Mouse (Mus musculus): ENCODE measurements at regions not wholly inside any gene's neighbourhood (a gene's known extent, or its start where the extent isn't known, plus 50 kb on each side); places are given as distances from the start of the nearest gene placed in this dataset.

DNA sequence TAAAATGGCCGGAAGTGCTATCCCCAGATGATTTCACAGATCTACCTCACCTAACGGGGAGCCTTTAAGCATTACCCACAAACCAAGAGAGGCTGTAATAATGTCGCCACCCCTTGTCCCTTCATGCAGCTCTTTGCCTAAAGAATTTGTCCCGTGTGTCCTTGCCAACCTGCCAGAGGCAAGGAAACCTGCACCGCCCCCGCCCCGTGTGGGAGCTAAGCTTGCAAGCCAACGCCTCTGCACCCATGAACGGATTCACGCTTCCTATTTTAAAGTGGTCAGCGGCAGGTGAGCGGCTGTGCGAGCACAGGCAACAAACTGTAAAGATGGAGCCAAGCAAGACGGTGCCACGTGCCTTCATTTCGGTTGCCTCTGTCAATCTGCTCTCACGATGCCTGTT is 63.1 kb downstream of the Gm11011 start:
- Histone ChIP-seq H3K4me2 (ENCODE audit: low read length) (no peak overlapping the region), H3K27me3 (replicated peaks; ENCODE audit: control insufficient read depth, insufficient read depth, low read length) (no peaks in the 10 kb centered on the region), H3K27ac (ENCODE audit: low read depth, low read length) (no peak overlapping the region), H3K4me1 (ENCODE audit: control insufficient read depth, insufficient read depth, low read length) (no peaks in the 10 kb centered on the region), H3K36me3 (ENCODE audit: control insufficient read depth, insufficient read depth, low read length) (no peaks in the 10 kb centered on the region), H3K4me3 (ENCODE audit: low read depth, low read length) (no peak overlapping the region), H3K9me3 (replicated peaks; ENCODE audit: control insufficient read depth, low read length) (no peaks in the 10 kb centered on the region), H3K9ac (ENCODE audit: low read length) (no peak overlapping the region)
- 84% methylated on average over 17 of the region's 17 CpGs for WGBS
- DNase-seq (ENCODE audit: low spot score) (no peak), ATAC-seq (no peak)

DNA sequence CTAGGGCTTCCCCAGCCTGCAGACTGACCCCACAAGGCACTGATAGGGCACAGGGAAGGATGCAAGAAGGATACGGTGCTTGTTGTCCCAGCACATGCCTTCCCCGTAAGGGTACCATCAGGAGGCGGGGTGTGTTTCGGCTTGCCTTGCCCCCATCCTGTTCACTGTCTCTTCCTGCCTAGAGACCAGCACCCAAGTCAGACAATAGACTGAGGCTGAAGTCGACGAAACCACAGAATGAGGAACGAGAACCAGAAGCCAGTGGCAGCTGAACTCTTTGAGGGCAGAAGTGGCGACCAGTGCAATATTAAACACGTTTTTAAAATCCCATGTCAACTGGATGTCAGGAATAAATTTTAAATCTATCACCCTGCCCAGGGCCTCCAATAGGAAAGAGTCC is 67.6 kb downstream of the Gm11011 start:
- ATAC-seq, result no peak
- Histone ChIP-seq H3K4me1 (ENCODE audit: control insufficient read depth, insufficient read depth, low read length) (no peaks in the 10 kb centered on the region), H3K36me3 (ENCODE audit: control insufficient read depth, insufficient read depth, low read length) (no peaks in the 10 kb centered on the region), H3K27ac (ENCODE audit: low read depth, low read length) (no peak overlapping the region), H3K27me3 (replicated peaks; ENCODE audit: control insufficient read depth, insufficient read depth, low read length) (no peaks in the 10 kb centered on the region), H3K4me2 (ENCODE audit: low read length) (no peak overlapping the region), H3K9ac (ENCODE audit: low read length) (no peak overlapping the region), H3K4me3 (ENCODE audit: low read depth, low read length) (no peak overlapping the region), H3K9me3 (replicated peaks; ENCODE audit: control insufficient read depth, low read length) (no peaks in the 10 kb centered on the region)
- WGBS, result 83% methylated on average over 9 of the region's 9 CpGs
- DNase-seq (ENCODE audit: low spot score), result no peak

DNA sequence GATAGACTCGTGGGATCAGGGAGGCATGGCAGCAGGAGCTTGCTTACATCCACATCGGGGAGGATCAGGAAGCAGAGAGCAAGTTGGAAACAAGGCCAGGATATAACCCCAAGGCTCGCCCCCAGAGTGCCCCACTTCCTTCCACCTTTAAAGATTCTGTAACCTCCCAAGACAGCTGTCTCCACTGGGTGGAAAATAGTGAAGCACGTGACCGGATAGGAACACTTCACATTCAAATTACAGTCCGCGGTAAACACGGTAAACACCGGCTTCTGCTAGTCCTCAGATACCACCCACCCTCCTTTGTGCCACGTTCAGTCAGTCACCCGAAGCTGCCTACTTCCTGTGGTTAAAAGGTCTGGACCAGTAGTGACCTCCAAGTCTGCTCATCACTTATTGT is 72.2 kb downstream of the Gm11011 start:
- Histone ChIP-seq H3K36me3 (ENCODE audit: control insufficient read depth, insufficient read depth, low read length) (no peaks in the 10 kb centered on the region), H3K9ac (ENCODE audit: low read length) (no peak overlapping the region), H3K27me3 (replicated peaks; ENCODE audit: control insufficient read depth, insufficient read depth, low read length) (no peaks in the 10 kb centered on the region), H3K4me1 (ENCODE audit: control insufficient read depth, insufficient read depth, low read length) (no peaks in the 10 kb centered on the region), H3K9me3 (replicated peaks; ENCODE audit: control insufficient read depth, low read length) (no peaks in the 10 kb centered on the region), H3K27ac (ENCODE audit: low read depth, low read length) (no peak overlapping the region), H3K4me3 (ENCODE audit: low read depth, low read length) (no peak overlapping the region), H3K4me2 (ENCODE audit: low read length) (no peak overlapping the region)
- ATAC-seq (no peak), DNase-seq (ENCODE audit: low spot score) (no peak)
- 81% methylated on average over 11 of the region's 11 CpGs for WGBS

DNA sequence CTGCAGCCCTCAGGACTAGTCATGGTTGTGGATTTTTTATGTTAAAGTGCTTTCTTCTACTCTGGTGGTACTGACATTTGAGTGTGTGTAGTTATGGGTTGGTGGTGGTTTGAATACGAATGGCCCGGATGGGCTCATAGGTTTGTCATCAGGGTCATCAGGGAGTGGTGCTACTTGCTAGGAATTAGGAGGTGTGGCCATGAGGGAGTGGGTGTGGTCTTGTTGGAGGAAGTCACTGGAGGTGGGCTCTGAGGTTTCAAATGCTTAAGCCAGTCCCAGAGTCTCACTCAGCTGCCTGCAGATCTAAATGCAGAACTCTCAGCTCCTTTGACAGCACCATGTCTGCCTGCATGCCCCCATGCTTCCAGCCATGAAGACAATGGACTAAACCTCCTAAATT is 76.8 kb downstream of the Gm11011 start:
- Histone ChIP-seq H3K27me3 (replicated peaks; ENCODE audit: control insufficient read depth, insufficient read depth, low read length) (no peaks in the 10 kb centered on the region), H3K4me3 (ENCODE audit: low read depth, low read length) (no peak overlapping the region), H3K4me1 (ENCODE audit: control insufficient read depth, insufficient read depth, low read length) (no peaks in the 10 kb centered on the region), H3K4me2 (ENCODE audit: low read length) (no peak overlapping the region), H3K27ac (ENCODE audit: low read depth, low read length) (no peak overlapping the region), H3K9me3 (replicated peaks; ENCODE audit: control insufficient read depth, low read length) (no peaks in the 10 kb centered on the region), H3K36me3 (ENCODE audit: control insufficient read depth, insufficient read depth, low read length) (no peaks in the 10 kb centered on the region), H3K9ac (ENCODE audit: low read length) (no peak overlapping the region)
- ATAC-seq (no peak), DNase-seq (ENCODE audit: low spot score) (no peak)
- WGBS, result 98% methylated on average over 2 of the region's 2 CpGs

DNA sequence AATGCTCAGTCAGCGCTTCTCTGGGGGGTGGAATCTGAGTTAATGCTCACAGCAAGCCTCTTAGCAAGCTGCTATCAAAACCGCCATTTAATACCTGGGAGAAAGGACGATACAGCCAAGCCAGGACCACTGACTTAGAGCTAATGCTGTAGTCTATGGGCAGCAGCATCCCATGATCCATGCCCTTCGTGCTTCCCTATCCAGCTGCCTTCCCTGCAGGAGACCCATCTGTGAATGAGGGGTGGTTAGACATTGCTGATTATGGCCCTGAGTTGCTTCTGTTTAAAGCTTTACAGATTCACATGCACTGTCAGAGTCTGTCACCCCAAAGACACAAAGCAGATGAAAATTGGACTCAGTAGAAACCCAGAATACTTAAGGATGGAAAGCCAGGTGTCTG is 78.1 kb downstream of the Gm11011 start:
- H3K4me3 ChIP-seq (ENCODE audit: low read depth, low read length), result no peak overlapping the region
- no peak for DNase-seq (ENCODE audit: low spot score)
- H3K4me2 ChIP-seq (ENCODE audit: low read length), result no peak overlapping the region
- no peaks in the 10 kb centered on the region for H3K36me3 ChIP-seq (ENCODE audit: control insufficient read depth, insufficient read depth, low read length)
- no peak overlapping the region for H3K9ac ChIP-seq (ENCODE audit: low read length)
- WGBS, result 73% methylated on average over 4 of the region's 4 CpGs
- no peaks in the 10 kb centered on the region for H3K9me3 ChIP-seq (replicated peaks; ENCODE audit: control insufficient read depth, low read length)
- no peaks in the 10 kb centered on the region for H3K27me3 ChIP-seq (replicated peaks; ENCODE audit: control insufficient read depth, insufficient read depth, low read length)
- ATAC-seq, result no peak
- H3K4me1 ChIP-seq (ENCODE audit: control insufficient read depth, insufficient read depth, low read length), result peaks cover 3% of the 10 kb centered on the region; the same call in 1 of the 2 replicates
- H3K27ac ChIP-seq (ENCODE audit: low read depth, low read length), result no peak overlapping the region

DNA sequence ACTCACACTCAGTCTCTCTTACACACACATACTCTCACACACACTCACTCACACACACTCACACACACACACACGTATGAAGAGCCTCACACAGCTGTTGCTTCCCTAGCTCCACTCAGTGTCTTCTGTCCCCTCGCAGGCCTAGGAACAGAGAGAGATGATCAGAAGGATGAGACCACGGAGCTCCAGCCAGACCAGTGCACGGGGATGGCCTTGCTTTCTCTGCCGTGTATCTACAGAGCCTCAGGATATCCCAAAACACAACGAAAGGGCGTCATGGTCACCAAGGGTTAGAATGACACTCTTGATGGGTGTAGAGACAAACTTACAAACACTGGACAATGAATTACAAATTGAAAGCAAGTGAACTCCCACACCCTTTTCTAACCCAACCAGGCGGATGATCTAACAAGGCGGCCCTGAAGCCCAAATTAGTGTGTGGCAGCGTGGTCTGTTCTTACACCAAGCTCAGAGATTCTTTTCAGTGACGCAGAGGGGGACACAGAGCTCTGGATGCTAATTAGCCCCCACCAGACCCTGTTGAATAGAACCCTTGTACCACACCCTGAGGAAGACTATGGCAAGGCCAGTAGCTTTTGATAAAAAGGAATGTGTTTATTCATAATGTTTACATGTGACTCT is 83.0 kb downstream of the Gm11011 start:
- no peak overlapping the region for H3K9ac ChIP-seq (ENCODE audit: low read length)
- no peak for DNase-seq (ENCODE audit: low spot score)

DNA sequence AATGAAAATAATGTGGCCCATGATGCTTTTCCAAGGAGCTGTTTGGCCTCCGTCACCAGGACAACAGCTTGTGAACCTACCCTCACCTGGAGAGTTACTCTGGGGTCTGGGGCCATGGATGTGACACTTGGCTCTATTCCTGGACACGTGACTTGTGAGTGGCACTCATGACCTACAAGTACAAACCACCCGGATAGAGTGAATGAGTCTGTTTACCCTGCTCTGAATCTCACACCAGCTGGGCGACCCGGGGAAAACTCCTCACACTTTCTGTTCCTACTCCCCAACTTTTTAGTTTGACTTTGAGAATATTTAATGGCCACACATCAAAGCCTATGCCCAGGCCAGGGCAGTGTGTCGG is 84.0 kb downstream of the Gm11011 start:
- Histone ChIP-seq H3K27ac (ENCODE audit: low read depth, low read length) (no peak overlapping the region), H3K4me2 (ENCODE audit: low read length) (no peak overlapping the region), H3K4me1 (ENCODE audit: control insufficient read depth, insufficient read depth, low read length) (peaks cover 6% of the 10 kb centered on the region), H3K4me3 (ENCODE audit: low read depth, low read length) (no peak overlapping the region), H3K27me3 (replicated peaks; ENCODE audit: control insufficient read depth, insufficient read depth, low read length) (no peaks in the 10 kb centered on the region), H3K9ac (ENCODE audit: low read length) (no peak overlapping the region), H3K36me3 (ENCODE audit: control insufficient read depth, insufficient read depth, low read length) (no peaks in the 10 kb centered on the region), H3K9me3 (replicated peaks; ENCODE audit: control insufficient read depth, low read length) (no peaks in the 10 kb centered on the region)
- ATAC-seq, result no peak
- DNase-seq (ENCODE audit: low spot score), result no peak
- 76% methylated on average over 6 of the region's 6 CpGs for WGBS

More for the DNA sequence above, 83.0 kb downstream of the Gm11011 start:
- no peaks in the 10 kb centered on the region for H3K36me3 ChIP-seq (ENCODE audit: control insufficient read depth, insufficient read depth, low read length)
- no peaks in the 10 kb centered on the region for H3K9me3 ChIP-seq (replicated peaks; ENCODE audit: control insufficient read depth, low read length)
- 27% methylated on average over 11 of the region's 11 CpGs for WGBS
- no peak overlapping the region for H3K4me2 ChIP-seq (ENCODE audit: low read length)
- no peak overlapping the region for H3K4me3 ChIP-seq (ENCODE audit: low read depth, low read length)
- H3K27me3 ChIP-seq (replicated peaks; ENCODE audit: control insufficient read depth, insufficient read depth, low read length), result no peaks in the 10 kb centered on the region
- H3K27ac ChIP-seq (ENCODE audit: low read depth, low read length), result no peak overlapping the region
- peaks cover 6% of the 10 kb centered on the region for H3K4me1 ChIP-seq (ENCODE audit: control insufficient read depth, insufficient read depth, low read length)
- ATAC-seq, result no peak

DNA sequence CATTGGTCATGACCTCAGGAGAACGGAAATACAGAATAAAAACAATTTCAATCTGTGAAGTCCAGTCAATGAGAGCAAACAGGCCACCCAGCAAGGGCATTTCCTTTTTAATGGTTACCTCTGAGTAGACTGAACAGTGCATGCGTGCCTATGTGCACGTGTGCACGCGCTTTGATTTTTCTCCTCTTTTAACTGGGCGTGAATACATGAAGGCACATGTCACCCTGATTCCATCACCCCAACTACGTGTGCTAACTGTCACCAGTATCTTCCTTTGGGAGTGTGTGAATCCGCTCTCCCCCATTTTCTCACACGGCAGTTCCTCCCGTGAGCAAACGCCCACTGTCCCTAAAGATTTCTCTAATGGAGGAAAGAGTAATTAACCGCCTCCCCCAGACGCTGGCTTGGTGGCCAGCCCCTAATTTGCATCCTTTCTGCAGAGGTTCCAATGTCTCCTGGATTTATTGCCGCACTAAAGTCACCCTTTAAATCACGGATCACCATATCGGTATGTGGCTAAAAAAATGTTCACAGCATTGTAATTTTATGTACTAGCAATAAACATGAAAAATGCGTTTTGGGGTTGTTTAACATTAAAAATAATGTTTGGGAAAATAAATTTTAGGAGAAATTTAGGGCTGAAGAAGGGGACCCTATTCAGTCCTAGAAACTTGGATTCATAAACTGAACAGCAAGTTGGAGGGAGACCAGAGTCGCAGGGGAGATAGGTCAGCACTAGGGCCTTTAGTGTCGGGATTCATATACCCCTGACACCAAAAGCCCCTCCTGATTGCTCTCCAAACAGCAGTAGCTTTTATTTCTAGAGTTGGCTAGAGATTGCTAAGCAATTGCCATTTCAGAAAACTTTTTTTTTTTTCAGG is 84.6 kb downstream of the Gm11011 start:
- WGBS, result 56% methylated on average over 19 of the region's 19 CpGs
- DNase-seq (ENCODE audit: low spot score), result no peak
- H3K27me3 ChIP-seq (replicated peaks; ENCODE audit: control insufficient read depth, insufficient read depth, low read length), result no peaks in the 10 kb centered on the region

DNA sequence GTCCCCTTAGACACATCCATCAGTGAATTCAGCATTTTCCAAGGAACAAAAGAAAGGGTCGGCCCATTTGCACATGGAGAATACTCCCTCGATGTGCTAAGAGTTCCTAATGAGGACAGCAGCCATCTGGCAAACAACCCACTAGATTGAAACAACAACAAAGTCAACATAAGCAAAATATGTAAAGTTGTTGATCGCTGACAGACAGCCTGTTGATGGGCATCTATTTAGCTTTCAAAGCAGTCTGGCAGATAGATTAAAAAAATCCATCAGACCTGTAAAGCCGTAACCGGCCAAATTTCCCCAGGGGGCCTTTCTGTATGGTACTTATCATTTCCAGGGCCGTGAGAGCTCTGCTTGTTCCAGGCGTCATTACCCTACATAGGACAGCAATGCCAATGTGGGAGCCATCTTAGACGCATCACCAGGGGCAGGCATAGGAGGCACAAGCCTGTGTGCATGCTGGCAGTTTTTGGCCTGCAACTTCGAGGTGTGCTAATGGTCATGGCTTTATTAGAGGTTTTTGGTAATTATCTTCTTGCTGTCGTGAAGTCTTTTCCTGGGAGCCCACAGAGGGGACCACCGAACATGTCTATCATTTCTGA is 85.7 kb downstream of the Gm11011 start:
- Histone ChIP-seq H3K9me3 (replicated peaks; ENCODE audit: control insufficient read depth, low read length) (no peaks in the 10 kb centered on the region), H3K9ac (ENCODE audit: low read length) (no peak overlapping the region), H3K36me3 (ENCODE audit: control insufficient read depth, insufficient read depth, low read length) (no peaks in the 10 kb centered on the region), H3K4me1 (ENCODE audit: control insufficient read depth, insufficient read depth, low read length) (peaks cover 6% of the 10 kb centered on the region), H3K27ac (ENCODE audit: low read depth, low read length) (no peak overlapping the region), H3K4me2 (ENCODE audit: low read length) (no peak overlapping the region), H3K27me3 (replicated peaks; ENCODE audit: control insufficient read depth, insufficient read depth, low read length) (no peaks in the 10 kb centered on the region), H3K4me3 (ENCODE audit: low read depth, low read length) (no peak overlapping the region)
- WGBS, result 55% methylated on average over 11 of the region's 11 CpGs
- DNase-seq (ENCODE audit: low spot score) (peak; percentile 70), ATAC-seq (peak; percentile 78)

More for the DNA sequence above, 84.6 kb downstream of the Gm11011 start:
- H3K4me2 ChIP-seq (ENCODE audit: low read length), result no peak overlapping the region
- peaks cover 6% of the 10 kb centered on the region for H3K4me1 ChIP-seq (ENCODE audit: control insufficient read depth, insufficient read depth, low read length)
- no peaks in the 10 kb centered on the region for H3K36me3 ChIP-seq (ENCODE audit: control insufficient read depth, insufficient read depth, low read length)
- no peaks in the 10 kb centered on the region for H3K9me3 ChIP-seq (replicated peaks; ENCODE audit: control insufficient read depth, low read length)
- no peak for ATAC-seq
- H3K27ac ChIP-seq (ENCODE audit: low read depth, low read length), result no peak overlapping the region
- H3K9ac ChIP-seq (ENCODE audit: low read length), result no peak overlapping the region
- no peak overlapping the region for H3K4me3 ChIP-seq (ENCODE audit: low read depth, low read length)
